Mouse (Mus musculus) c-Kit-positive CD71-positive TER-119-positive erythroid progenitor cells, embryonic 14.5 days (primary cell): ENCODE results near the gene Slc44a5.
A peak's percentile ranks its signal among the peaks of the same experiment; 100 is the strongest.
"Not testable (repeated sequence)": the region's sequence is repeated elsewhere in the genome, so short reads cannot be mapped to it uniquely, and the experiment has no call there.

Experiments used
- DNase-seq: peaks from one replicate; pipeline ENCODE4 v3.0.0-alpha.2; 2013; ENCODE audit warnings: low spot score

The Slc44a5 gene

DNA sequence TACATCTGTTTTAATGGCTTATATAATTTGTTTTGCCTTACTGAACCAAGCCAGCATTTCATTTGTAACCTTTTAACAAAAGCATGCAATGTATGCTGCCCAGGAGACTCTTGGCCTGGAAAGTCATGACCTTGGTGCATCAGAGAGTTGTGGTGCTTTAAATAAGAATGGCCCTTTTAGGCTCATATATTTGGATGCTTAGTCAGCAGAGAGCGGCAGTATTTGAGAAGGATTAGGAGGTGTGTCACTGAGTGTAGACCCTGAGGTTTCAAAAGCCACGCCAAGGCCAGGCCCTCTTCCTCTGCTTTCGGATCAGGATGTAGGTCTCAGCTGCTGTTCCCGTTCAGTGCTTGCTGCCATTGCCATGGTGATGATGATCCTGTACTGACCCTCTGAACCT, 3.8 kb upstream of the Slc44a5 start:
- no peak for DNase-seq

DNA sequence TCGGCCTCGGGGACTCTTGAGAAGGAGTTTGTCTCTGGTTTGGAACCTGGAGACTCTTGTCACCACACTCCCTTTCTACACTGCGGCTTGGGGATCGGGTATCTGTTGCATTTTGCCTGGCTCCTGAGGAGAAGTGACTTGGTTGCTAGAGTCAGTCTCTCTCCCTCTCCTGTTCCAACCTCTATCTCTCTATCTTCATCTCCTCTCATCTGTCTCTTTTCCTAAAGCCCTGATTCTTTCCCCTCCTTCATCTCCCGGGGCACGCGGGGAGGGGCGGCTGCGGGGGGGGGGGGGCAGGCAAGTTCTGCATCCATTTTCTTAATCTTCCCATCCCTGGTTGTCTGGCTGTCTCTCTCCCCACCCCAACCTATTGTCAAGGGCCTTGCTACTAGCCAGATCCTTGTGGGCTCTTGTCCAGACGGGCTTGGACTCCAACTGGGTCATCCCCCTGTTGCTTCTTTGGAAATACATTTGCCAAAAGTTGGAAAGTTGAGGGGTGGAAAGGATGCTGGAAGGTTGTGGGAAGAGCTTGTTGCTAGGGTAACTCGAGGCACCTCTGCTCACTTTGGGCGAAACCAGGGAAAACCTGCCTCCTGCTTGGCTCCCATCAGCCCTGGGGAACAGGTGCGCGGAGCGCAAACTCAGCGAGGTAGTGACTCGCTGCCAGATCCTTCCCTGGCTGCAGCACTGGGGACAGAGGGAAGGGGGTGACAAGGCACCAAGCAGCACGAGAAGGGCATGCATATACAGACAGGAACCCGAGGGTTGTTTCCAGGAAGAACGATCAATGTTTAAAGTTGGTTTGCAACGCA, 919 bp downstream of the Slc44a5 start:
- DNase-seq, result no peak

DNA sequence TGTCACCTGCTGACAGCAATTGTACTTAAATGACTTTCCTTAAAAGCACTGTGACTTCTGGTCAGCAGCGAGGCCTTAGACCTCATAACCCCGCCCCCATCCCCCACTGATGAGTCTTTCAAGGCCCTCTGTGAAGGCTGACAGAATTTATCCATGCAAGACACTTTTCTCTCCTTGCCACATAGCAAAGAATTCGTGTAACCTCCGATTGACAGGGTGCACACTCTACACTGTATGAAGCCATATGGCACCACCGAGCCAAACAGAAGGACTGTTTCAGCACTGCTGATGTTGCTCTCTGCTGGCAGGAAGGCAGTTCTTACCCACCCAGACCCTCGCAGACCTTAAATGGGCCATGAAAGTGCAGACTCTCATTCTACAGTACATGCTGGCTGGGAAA, 1.8 kb downstream of the Slc44a5 start:
- DNase-seq, result no peak

DNA sequence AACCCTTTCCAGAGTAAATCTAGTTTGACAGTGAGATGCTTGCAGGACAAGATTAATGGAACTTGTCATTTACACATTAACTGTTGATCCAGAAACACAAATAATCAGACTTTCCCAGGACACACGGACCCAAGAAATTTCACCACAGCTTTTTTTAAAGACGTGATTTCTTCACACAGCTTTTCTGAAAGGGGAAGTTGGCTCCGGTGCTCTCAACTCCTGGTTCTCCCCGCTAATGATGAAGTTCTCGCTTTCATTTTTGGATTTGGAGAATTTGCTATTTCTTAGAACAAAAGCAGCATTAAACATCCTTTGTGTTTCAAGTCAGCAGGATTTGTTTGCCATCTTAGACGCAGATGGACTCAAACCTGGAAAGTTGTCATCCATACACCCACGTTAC, 2.6 kb downstream of the Slc44a5 start:
- DNase-seq, result no peak

DNA sequence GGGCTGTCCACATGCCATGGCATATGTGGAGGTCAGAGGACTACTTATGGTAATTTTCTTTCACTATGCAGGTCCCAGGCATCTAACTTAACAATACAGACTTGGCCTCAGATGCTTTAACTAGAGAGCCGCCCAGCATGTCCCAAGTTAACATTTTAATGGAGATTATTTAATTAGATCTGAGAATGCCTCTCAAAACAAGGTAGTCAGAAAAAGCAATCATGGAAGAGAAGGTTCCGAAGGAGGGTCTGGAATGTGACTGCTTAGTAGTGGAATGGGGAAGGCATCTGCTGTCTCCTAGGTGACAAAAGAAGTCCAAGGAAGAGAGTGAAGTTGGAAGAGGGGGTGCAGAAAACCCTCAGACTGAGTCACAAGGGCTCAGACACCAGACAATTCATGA, 7.4 kb downstream of the Slc44a5 start:
- no peak for DNase-seq

DNA sequence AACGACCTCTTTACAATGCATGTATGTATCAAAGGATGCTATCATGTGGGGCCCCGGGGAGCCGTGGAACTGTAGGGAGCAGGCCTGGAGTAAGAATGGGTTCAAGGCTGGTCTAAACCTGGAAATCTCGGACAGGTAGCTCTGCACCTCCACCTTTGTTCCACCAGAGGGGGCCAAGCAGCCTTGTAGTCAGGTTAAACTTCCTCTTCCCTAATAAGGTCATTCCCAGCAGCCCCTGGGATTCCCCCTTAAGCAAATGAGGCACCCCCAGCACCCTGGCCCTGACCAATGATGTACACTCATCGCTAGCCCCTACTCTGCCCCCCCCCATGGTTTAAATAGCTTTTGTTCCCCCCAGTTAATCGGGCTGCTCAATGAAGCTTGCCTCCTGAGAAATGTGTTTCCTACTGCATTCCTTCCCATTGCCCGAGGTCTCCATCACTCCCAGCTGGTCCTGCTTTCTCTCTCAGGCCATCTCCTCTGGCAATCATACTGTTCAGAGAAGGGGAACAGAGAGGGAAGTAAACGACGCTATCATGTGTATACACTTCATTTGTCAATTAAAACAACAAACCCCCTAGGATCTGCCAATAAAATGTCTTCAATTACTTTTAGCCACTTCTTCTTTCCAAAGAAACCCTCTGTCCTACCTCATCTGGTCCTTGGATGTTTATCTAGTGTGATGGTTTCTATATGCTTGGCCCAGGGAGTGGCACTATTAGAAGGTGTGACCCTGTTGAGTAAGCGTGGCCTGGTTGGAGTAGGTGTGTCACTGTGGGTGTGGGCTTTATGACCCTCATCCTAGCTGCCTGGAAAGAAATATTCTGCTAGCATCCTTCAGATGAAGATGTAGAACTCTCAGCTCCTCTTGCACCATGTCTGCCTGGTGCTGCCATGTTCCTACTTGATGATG, 11.4 kb downstream of the Slc44a5 start:
- DNase-seq, result peak; percentile 4

DNA sequence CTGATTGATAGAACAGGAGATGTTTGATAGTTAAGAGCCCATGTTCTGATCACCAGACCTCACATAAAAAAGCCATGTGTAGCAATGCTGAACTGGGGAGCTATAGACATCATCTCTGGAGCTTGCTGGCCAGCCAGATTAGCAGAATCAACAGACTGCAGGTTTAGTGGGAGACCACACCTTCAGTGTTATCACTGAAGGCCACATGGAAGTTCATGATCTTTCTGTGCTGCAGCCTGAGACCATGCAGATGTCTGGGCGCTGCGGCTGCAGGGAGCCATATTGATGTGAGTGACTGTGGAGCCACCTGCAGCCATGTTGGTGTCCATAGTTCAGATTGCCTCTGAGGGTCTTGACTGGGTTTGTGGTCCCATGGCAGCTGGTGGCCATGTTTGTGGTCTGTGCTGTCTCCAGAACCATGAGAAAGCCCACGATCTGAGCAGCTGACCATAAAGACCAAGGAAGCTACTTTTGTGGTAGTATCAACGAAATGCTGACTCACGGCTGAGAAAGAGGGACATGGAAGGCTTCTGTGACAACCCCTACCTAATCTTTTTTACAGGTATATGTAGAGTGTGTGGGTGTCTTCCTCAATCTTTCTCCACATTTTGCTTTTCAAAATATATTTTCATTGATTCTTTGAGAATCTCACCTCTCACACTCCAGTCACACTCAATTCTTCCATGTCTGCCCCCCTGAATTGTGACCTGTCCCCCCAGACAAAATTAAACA, 26.7 kb downstream of the Slc44a5 start:
- peak; percentile 55 for DNase-seq

DNA sequence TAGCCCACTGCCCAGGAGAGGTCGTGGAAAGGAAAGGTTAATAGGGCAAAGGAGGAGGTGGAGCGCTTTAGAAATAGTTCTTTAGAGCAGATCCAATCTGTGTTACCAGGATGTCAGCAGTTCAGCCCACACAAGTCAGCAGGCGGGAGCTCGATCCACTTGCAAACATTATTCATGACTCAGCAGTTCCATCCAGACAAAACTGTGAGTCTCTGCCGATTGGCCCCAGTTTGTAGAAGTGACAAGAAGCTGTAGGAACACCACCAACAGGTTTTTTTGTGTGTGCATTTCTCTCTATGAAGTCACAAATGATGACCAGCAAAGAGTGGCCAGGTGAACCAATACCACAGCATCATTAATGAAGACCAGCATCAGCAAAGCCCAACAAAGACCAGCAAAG, 28.1 kb downstream of the Slc44a5 start:
- no peak for DNase-seq

DNA sequence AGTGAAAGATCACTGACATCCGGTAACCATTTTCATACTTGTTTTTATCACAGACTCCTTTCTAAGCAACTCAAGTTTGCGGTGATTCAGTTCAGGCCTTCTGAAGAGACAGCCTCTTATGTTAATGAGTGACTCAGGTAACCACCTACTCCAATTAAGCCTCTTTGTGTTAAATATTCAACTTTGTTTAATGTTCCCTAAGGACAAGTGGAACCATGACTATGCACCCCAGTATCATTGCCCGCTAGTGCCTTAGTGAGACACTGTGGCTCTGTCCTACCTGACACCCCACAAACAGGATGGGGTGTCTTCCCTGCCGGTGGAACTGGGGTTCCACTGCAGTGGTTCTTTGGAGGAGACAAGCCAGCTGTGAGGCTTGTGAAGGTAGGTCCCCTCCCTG, 73.6 kb downstream of the Slc44a5 start:
- no peak for DNase-seq

DNA sequence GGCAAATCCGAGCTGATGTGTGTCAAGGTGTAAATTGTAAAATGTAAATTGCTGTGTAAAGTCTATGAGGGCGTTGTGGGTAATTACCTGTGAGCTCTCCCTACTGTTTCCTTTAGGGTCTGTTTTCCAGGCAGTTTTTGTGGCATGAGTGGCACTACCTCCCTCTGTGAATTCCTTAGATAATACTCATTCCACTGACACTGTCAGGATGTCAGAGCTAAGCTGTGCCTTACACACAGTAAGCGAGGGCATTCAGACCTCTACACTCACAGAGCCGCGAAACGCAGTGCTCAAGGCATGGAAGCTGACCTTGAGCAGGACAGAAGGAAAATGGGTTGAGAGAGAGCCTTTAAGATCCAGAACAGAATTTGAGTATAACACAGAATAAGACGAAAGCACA, 80.1 kb downstream of the Slc44a5 start:
- DNase-seq, result no peak

DNA sequence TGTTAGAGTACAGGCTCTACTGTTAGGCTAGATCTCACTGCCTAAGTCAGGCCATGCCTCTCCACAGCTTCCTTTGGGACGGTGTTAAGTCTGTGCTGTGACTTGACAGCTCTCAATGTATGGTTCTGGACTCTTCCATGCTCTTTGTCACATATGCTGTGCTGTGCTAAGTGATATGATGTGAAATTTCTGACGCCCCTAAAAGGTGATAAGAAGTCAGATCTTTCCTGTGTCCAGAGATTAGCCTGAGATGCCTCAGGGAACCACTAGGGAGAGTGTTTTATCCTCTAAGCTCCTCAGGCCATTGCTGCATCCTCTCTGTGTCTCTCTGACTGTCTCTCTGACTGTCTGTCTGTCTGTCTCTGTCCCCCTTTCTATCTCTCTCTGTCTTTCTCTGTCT, 84.2 kb downstream of the Slc44a5 start:
- DNase-seq, result peak; percentile 32

DNA sequence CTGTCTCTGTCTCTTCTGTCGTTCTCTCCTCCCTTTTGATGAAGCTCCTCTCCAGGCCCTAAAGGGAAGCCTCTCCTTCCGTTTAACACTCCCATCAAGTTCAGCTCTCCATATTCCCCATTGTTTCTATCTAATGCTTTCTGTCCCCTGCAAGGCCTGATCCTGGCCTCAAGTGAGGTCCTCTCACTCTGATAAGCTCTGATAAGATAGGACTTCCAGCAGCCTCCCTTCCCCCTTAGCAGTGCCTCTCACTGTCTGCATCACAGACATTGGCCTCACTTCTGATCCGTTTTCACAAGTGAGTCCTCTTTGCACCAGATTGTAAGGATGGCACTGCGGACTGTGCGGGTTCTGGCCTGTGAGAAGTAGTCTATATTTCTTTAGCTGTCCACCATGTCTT, 85.0 kb downstream of the Slc44a5 start:
- peak; percentile 26 for DNase-seq

DNA sequence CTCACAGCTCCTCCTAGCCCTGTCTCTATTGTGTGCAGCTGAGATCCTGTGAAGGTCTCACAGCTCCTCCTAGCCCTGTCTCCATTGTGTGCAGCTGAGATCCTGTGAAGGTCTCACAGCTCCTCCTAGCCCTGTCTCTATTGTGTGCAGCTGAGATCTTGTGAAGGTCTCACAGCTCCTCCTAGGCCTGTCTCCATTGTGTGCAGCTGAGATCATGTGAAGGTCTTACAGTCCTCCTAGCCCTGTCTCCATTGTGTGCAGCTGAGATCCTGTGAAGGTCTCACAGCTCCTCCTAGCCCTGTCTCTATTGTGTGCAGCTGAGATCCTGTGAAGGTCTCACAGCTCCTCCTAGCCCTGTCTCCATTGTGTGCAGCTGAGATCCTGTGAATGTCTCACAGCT, 98.8 kb downstream of the Slc44a5 start:
- DNase-seq, result not testable (repeated sequence)

DNA sequence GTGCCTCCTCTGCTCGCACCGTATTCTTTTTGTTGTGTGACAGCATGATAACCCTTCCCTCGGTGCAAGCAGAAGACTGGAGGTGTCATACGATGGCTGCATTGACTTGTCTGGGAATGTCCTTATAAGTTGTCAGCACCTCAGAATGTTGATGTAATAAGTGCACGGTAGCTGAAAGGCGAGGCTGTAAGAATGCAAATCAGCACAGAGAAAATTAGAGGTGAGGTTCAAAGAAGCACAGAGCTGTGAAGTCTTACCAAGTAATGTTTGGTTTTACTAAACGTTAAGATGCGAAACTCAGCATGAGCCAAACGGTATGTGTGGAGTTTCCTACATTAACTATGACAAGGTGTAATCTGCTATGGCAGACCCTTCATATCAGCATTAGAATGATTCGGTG, 102.5 kb downstream of the Slc44a5 start:
- no peak for DNase-seq

DNA sequence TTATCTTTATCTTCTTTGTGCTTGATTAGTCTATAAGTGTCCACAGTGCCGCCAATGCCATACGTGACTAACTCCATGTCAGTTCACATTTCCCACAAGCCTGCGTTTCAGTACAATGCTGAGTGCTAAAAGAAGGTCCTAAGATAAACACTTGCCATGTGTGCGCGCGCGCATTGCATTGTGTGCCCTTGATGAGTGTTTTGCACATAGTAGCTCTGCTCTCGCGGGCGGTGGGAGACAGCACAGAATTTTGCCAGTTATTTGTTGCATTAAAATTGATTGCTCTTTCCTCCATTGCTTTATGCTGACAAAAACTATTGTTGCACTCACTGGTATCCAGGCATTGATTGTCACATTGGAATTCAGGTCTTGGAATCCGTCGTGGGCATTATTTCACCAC, 108.5 kb downstream of the Slc44a5 start:
- DNase-seq, result no peak

DNA sequence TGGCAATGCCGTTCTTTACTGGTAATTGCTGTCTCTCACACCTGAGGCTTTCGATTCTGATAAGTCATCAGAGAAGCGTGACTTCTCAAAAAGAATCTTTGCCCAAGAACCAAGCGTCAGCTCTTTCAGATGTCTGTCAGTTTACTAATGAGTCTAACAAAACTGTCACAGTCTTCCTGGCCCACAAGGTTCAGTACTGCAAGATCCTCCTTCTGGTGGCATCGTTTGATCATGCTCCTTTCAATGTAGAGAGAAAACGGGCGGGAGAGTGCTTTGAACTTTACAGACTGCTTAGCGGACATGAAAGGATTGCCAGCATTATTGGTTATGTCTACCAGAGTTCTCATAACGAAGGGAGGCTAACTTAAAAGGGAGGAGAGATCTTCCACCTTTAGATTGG, 109.0 kb downstream of the Slc44a5 start:
- no peak for DNase-seq

DNA sequence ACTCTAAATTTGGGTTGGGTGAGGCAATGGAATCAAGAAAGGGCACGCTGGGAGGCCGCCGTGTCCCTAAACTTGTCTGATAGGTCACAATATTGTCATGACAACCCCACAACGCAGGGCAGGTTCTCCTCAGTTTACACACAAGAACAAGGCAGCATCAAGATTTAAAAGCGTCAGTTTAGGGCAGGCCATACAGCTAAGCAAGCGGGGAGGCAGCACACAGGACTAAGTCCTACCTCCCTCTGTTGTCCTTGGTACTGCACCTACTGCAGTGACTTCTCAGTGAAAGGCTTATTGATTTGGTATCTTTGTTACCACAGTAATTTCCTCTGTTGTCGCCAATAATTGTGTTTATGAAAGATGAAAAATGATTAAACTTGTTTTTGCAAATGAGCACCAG, 109.7 kb downstream of the Slc44a5 start:
- no peak for DNase-seq

DNA sequence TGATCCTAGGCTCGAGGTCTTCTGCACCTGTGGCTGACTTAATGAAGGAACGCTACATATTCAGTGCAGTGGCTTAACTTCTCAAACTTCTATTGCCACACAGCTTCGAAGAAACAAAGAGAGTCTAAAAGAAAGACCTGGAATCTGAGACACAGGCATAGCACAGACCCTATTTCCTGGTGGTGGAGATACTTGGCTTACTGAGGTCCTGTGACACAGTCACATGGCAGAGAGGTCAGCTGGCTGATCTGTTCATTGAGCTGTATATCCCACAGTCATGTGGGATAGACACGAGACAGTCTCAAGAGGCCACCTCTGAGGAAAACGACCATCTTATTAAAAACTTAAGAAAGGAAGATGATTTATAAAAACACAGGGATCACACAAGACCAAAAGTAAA, 116.8 kb downstream of the Slc44a5 start:
- DNase-seq, result no peak

DNA sequence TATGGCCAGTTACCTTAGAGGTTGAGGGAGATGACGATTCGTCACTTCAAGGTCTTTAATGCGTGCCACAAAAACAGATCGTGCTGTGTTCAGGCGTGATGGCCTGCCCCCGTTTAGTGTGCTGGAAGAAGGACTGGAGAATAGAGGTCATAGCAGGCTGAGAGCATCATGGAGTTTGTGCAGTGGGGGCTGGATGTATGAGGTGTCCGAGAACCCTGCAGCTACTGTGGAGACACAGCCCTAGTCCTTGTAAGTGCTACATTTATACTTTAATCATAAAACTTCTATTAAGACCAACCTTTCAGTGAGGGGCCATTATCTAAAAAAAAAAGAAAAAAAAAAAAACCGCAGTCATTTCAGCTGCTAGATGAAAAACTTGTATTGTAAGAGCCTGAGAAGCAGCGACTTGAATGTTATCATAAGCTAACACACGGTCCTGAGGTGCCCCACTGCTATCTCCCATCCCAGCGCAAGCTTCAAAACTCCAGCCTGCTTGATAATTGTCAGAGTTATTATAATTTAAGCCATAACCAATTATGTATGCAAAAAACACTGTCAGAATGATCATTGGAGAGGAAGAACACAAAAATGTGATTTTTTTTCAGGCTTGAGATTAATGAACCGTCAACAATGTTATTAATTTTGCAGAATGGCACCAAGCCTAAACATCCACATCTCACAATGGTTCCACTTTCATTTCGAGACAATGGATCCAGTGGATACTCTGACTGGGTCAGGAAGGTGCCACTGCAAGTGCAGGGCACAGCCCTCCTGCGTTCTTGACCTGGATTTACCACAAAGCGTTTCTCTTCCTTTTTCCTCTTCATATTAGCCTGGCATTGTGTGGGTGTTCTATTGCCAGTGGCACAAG, 118.5 kb downstream of the Slc44a5 start:
- DNase-seq, result peak; percentile 78

DNA sequence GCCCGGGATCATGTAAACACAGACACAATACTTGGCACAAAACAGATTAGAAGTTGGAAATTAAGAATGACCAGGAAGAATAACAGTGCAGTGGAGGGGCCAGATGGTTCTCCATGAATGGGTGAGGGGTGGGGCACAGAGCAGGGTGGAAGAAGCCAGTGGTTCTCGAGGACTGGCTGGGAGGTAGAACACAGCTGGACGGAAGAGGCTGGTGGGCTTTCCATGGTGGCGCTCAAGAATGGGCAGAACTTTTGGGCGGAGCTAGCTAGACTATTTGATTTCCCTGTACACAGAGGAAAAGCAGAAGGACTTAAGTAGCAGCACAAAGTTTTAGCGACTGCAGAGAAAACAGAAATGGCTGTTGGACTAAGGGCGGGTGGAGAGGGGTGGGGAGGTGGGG, 119.2 kb downstream of the Slc44a5 start:
- peak; percentile 24 for DNase-seq

DNA sequence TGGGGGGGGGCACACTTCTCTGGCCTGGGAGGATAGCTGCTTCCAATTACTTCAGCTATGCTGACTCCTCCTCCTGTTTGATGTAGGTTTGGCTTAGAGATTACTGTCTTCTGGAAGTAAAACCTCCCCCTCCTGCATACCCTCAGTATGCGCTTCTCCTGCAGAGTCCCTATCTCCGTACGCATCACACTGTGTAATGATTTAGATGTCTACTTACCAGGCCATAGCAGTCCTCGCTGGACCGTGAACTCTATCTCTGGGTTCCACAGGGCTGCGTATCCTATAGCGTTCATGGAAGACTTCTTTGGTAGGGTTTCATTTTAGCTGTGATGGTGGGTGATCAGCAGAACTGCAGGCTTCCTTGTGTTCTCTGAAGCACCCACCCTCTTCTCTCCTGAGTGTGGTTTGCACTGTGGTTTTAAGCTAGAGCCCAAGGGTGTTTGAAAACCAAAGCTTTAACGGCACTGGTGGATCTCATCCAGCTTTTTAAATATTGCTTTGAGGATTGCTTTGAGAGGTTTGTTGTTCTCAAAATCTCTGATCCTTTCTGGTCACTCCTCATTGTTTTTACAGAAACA, 120.6 kb downstream of the Slc44a5 start:
- DNase-seq, result no peak
